Mouse (Mus musculus) adrenal gland, adult (tissue): ENCODE measurements around the gene Nptx2.

Source experiments
- DNase-seq, 2 experiments: peaks; one replicate each; pipeline ENCODE4 v3.0.0; 2022 to 2023; ENCODE audit warnings: low spot score in 1 of 2; ENCODE audit not compliant: inconsistent age in 2 of 2

The Nptx2 gene

GRCm38 (mm10) chr5:144545653-144546422 lies at the start of gene Nptx2:
TSS of gene Nptx2 (plus strand) at chr5:144545902.
- peak; percentile 85 to 93 for DNase-seq

GRCm38 (mm10) chr5:144496481-144496880 lies 49.2 kb upstream of the Nptx2 start:
- DNase-seq = no peak

- DNase-seq = no peak
Measured at GRCm38 (mm10) chr5:144504239-144504638, 41.5 kb upstream of the Nptx2 start.

- DNase-seq = no peak
Measured at GRCm38 (mm10) chr5:144505731-144506130, 40.0 kb upstream of the Nptx2 start.

- DNase-seq = no peak
Measured at GRCm38 (mm10) chr5:144506156-144506555, 39.5 kb upstream of the Nptx2 start.

- DNase-seq = no peak
Measured at GRCm38 (mm10) chr5:144506689-144507552, 38.8 kb upstream of the Nptx2 start.

- DNase-seq = no peak
Measured at GRCm38 (mm10) chr5:144509431-144509830, 36.3 kb upstream of the Nptx2 start.

- peak in 1 of 2 experiments; percentile 34 for DNase-seq
Measured at GRCm38 (mm10) chr5:144514738-144515137, 31.0 kb upstream of the Nptx2 start.

- DNase-seq = no peak
Measured at GRCm38 (mm10) chr5:144515241-144515640, 30.5 kb upstream of the Nptx2 start.

GRCm38 (mm10) chr5:144520096-144520495 lies 25.6 kb upstream of the Nptx2 start:
- no peak for DNase-seq

- no peak for DNase-seq
Measured at GRCm38 (mm10) chr5:144524774-144525173, 20.9 kb upstream of the Nptx2 start.

GRCm38 (mm10) chr5:144529123-144529522 lies 16.6 kb upstream of the Nptx2 start:
- DNase-seq = no peak

- peak in 1 of 2 experiments; percentile 61 for DNase-seq
Measured at GRCm38 (mm10) chr5:144542711-144543308, 2.9 kb upstream of the Nptx2 start.

- peak in 1 of 2 experiments; percentile 23 for DNase-seq
Measured at GRCm38 (mm10) chr5:144546423-144546995, 807 bp downstream of the Nptx2 start.

GRCm38 (mm10) chr5:144547333-144547878 lies 1.7 kb downstream of the Nptx2 start:
- DNase-seq = no peak

- DNase-seq = peak in 1 of 2 experiments; percentile 28
Measured at GRCm38 (mm10) chr5:144548079-144548631, 2.5 kb downstream of the Nptx2 start.

- DNase-seq = no peak
Measured at GRCm38 (mm10) chr5:144550003-144550402, 4.3 kb downstream of the Nptx2 start.

GRCm38 (mm10) chr5:144550622-144551137 lies 5.0 kb downstream of the Nptx2 start:
- no peak for DNase-seq

GRCm38 (mm10) chr5:144556710-144557109 lies 11.0 kb downstream of the Nptx2 start:
- no peak for DNase-seq

- DNase-seq = no peak
Measured at GRCm38 (mm10) chr5:144557363-144557762, 11.7 kb downstream of the Nptx2 start.
